Mouse (Mus musculus) kidney, adult 18-20 months (tissue): Measurements from ENCODE around the gene Dpysl4.

ENCODE experiments used
- DNase-seq: peaks from one replicate; pipeline ENCODE4 v3.0.0; 2021

The Dpysl4 gene

DNA sequence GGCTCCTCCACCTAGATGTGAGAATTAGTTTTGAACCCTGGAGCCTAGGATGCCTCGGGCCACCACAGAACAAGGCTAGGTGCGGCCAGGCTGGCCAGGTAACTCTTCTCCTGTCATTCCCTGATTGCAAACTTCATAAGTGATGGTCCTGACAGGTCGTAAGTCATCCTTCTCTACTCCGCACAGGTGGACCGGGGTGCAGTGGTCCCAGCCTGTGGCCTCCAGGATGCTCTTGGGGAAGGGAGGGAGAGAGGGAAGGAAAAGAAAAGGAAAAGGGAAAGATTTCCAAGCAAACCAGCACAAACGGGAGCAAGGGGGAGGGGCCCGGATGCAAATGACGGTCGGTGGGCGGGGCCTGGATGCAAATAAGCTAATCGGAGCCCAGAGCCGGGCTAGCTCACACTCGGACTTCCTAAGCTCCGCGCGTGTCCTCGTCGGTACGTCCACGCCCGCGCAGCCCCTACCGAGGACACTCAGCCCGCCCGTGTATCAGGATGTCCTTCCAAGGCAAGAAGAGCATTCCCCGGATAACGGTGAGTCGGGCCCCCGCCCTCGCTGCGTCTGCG lies at the start of gene Dpysl4:
Dpysl4 (plus strand) TSS at position 373 of the 566 bp plus-strand sequence.
- peak; percentile 17 for DNase-seq

DNA sequence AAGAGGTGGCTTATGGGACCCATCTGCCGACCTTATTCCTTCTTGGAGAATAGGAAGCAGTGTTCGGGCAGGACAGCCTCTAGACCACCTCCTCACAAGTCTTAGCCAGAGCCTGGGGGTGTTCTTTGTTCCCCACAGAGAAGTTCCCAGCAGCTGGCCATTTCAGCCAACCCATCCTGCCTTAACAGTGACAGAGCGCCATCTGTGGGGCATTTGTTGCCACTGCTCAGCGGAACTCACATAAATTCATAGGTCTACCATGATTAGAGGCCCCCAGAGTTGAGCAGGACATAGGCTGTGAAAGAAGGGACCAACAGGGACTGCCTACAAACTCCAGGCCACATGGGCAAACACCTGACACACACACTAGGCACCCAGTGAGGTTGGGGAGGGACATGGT lies 22.4 kb upstream of the Dpysl4 start:
- no peak for DNase-seq

DNA sequence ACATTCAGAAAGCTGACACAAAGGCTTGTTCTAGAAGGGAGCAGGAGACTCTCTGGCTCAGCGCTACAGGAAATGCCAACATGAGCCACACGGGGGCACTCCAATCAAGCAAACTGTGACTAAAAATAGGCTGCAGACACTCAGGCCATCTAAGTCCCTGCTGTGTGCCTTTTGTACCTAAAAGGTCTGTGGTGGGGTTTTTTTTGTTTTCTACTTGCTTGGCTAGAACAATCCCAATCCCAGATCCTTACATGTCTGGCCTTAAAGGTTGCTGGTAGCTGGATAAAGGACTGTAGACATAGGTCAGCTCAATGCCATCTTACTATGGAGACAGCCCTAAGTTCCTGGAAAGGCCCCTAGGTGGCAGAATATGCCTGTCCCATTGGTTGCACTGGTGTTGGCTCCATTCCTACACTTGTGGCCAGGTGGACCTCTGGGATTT lies 17.6 kb upstream of the Dpysl4 start:
- peak; percentile 70 for DNase-seq

DNA sequence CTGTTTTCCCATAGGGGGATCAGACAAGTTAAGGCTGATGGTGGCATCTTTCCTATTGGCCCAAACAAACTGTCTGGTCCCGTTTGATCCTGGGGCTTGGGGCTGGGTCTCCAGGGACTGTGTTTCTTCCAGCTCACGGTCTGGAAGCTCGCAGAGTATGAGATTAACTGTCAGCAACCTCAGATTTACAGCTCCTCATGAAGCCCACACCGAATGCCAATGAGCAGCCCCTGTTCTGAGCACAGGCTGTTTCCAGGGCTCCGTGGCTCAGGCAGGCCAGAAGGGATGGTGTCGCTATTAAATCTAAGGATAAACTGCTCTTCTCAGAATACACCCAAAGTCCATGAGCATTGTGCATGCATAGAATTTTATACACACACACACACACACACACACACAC lies 11.6 kb upstream of the Dpysl4 start:
- no peak for DNase-seq

DNA sequence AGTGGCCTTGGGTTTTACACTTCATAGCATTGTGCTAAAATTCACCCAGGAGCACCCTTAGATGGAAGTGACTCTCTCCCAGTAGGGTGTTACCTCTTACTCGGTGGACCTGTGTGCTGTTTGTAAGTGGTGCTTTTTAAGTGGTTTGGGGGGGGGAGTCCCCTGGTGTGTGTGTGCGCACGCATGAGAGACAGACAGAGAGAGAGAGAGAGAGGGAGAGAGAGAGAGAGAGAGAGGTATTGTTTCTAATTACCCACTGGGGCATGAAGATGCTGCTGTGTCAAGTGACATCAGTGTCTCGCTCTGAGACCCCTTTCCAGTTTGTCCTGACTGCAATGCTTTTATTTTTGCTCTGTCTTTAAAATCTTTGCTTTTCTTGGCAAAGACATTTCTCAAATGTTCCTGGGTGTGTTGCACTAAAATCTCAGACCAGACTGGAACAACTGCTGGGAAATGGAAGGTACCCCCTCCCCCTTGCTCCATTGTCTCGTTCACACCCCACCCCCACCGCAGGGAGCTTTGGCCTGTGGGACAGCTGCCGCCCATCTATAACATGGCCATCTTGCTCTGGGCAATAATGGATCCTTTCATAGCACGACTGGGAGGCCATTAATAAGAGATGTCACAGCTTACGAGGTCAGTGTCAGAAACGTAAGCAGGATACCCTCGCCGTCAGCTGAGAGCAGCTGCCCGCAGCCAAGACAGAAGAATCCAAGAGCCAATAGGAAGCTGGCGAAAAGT lies 10.6 kb upstream of the Dpysl4 start:
- no peak for DNase-seq

DNA sequence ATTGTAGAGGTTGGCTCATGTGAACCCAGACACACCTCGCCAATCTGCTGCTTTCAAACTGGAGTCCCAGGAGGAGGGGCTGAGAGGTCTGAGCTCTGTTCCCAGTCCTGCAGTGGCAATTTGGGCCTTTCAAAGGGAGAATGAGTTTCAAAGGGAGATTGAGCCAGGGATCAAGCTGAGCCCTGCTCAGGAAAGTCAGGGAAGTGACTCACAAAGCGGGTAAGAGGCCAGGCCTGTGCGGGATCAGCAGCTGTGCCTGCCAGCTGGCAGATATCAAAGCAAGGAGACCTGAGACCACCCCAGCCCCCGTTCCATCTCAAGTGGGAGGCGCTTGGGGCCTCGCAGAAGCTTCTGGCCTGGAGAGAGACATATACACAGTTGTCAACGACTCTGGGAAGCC lies 8.5 kb upstream of the Dpysl4 start:
- DNase-seq = no peak

DNA sequence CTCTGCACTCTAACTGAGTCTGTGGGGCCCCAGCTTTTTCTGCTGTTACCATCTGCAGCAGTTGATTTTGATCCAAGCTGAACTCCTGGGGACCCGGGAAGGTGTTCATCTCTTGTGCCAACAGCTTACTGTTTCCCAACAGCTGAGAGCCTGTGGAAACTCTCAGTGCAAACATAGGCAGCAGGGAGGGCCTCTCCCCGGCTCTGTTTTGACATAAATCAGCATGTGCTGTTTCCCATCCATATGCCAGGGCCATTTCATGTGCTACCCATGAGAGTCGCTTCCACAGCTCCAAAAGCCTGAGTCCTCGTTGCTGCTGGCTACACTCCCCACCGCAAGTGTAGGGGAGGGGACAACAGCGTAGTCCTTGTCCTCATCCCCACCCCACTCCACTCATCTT lies 7.6 kb upstream of the Dpysl4 start:
- DNase-seq = no peak

DNA sequence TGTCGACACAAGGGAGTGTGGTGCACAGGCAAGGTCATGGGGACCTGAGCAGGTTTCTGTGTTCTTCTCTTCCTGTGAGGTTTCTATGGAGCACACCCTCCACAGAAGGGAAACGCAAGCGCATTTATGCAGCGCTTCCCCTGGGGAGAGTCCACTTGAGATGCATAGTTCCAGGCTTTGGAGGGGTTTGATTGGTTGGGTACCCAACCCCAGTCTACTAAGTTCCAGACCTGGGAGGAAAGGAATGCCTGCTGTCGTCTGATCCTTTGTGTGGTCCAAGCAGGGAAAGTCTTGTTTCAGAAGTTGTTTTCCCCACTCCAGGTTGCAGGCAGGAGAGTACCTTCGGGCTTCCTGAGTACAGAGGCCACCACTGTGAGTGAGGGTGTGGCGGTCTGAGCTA lies 6.7 kb upstream of the Dpysl4 start:
- DNase-seq = no peak

DNA sequence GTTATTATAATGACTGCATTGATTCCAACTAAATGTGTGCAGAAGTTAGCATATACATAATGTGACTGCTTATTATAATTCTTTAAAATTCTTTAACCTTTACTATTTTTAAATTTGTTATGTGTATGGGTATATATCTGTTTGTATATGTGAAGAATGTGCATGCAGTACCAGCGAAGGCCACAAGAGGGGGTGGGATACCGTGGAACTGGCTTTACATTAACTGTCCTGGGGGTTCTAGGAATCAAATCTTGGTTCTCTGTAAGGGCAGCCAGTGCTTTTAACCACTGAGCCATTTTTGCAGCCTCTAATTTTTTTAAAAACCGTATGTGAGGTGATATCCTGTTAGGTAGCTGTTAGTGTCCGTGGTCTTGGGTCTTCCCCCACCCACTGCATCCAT lies 5.1 kb upstream of the Dpysl4 start:
- no peak for DNase-seq

DNA sequence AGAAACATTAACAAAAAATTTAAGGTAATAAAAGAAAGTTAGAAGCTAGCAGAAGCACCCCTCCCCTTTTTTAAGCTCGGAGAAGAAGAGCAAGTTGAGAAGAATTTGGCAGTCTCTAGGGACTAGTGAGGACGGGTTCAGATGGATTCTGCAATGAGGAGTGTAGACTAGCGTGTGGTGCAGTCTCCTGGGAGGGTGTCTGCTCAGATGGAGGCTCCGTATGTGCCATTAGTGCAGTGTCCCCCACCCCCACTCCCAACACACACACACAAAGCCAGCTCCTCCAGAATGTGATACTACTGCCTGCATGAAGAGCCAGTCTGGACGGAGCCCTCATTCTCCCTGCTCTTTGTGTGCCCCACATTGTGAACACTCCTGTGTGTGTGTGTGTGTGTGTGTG lies 4.6 kb upstream of the Dpysl4 start:
- no peak for DNase-seq

DNA sequence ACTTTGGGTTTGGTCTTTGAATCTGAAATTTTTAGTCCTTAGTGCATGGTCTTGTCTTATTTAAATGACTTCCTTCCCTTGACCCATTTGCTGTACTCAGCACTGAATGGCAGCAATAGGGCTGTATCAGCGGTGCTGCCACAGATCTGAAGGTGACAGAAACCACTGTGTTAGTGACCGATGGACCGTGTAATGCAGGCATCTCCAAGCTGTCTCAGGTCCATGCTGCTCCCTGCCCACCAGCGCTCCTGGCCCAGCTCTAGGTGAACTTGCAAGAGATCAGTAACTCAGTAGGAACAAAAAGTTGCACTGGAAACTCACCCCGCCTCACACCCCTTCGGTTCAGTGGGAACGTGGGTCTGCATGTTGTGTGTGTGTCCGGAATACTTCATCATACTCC lies 3.5 kb upstream of the Dpysl4 start:
- DNase-seq = no peak

DNA sequence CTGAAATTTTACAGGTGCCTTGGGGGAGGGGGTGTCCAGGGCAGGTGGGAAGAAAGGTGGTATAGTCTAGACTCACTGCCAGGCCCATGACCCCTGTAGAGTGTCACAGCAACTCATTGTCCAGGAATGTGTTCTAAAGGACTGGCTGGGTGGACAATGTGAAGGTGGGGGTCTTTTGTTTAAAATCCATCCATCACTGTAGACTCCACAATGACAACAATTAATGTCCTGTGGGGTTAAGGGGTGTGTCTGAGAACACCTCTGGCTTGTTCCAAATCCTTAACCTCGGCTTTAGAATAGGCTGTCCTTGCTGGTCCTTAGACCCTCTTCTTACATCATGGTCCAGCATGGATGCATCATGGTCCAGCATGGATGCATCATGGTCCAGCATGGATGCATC lies 1.5 kb upstream of the Dpysl4 start:
- DNase-seq = no peak

DNA sequence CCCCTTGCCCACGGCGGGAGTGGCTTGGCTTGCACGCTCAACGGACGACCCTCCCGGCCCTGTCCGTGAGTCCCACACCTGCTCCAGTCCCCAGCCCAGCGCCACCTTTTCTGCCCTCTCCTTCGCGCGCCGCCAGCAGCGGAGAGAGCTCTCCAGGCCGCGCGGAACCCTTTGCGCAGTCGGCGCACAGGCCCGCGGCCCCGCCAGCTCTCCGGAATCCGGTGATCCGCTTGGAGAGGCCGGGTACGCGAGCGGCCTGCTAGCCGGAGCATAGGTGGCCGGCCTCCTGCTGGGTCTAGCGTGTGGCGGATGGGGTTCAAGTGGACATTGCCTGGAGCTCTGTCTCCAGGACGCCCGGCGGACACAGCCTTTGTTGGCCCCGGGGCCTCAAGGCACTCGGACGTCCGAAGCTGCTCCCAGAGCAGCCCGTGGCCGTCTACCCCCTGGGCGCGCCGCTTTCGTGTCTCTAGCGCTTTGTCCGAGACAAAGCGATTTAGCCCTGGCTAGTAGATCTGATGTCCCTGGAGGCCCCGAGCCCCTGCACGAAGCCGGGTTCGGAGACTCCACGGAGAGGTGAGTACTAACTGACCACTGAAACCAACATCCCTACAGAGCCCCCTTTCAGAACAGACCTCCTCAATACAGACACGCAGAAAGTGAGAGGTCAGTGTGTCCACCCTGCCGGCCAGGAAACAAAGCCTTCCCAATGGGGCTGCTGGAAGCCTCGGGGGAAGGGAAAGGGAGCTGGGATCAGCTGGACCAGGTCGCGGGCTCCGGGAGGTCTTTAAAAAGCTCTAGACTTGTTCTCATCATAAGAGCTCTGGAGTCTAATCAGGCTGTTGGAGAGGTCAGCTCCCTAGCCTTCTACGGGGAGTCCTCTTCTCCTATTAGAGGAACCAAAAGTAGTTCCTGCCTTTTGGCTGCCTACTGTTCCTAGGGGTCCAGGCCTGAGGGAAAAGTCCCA lies 676 bp downstream of the Dpysl4 start:
- no peak for DNase-seq

DNA sequence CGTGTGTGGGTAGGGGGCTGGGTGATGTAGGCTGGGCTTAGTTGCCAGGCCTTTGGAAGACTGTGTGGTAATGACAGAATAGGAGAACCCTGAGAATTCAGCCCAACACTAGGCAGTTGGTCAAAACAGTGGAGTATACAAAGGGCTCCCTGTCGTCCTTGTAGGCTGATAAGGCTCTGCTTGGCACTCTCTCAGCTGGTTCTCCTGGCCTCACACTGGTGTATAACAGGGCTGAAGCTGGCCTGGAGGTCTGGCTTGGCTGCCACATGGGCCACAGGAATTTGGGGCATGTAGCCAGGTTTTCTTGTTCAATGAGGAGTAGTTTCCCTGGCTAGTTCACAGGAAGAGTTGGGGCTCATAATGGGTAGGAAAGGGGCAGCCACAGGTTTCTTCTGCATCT lies 2.0 kb downstream of the Dpysl4 start:
- DNase-seq = no peak

DNA sequence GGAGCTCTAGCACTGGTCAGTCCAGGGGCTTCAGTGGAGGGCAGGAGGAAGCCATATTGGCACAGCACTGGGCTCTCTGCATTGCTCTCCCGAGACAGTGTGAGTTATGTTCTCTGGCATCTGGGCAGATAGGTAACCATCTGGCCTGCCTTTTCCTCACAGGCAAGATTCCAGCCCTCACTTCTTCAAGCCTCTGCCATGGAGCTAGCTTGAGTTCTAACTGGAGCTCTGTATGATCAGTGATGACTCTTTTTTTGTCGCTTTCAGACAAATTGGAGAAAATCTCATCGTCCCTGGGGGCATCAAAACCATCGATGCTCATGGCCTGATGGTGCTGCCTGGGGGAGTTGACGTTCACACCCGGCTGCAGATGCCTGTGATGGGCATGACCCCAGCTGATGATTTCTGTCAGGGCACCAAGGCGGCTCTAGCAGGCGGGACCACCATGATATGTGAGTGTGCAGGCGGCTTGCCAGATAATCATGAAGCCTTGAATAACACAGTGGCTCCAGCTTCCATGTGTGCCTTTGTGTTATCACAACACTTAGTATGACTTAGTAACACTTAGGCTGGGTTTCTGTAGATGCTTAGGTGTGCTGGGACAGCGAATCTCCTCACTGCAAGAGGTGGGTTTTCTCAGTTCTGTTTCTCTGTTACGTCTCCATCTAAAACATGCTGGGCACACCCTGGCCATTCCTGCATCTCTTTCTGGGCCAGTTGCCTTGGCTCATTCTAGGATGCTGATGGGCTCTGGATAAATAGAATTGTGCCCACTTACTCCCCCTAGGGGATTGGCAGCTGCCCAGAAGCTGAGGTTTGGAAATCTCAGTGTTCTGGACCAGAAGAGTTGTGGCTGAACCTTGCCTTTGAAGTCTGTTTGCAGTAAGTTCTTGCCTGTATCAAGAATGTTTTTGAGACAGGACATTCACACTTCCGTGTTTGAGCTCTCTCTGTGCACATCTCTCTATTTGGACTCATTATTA lies 4.4 kb downstream of the Dpysl4 start:
- DNase-seq = no peak

DNA sequence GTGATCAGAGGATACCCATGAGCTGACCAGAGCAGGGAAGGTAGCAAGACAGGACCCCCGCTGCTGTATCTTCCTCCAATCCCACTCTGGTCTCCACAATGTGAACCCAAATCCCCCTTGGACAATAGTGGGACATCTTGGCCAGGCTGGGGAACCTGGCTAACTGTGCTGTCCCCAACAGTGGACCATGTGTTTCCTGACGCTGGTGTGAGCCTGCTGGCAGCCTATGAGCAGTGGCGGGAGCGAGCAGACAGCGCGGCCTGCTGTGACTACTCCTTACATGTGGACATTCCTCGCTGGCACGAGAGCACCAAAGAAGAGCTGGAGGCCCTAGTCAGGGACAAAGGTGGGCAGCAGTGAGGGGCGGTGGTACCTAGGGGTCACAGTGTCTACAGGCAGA lies 5.9 kb downstream of the Dpysl4 start:
- DNase-seq = no peak

DNA sequence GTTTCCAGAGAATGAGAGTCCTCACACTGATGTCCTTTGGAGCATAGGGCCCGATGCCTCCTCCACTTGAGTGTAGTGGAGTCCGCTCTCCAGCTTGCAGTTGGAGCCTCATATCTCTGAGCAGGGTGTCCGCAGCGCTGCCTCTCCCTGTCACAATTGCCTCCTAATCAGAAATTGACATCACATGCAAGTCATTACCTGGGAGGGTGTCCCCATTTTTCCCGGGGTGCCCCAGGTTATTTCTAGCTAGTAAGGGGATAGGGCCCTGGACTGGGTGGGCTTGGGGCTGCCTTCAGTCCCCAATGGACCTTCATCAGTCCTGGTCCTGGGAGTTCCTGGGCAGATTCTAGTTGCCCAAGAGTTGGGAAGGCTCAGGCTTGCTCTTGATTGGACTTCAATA lies 6.9 kb downstream of the Dpysl4 start:
- DNase-seq = no peak

DNA sequence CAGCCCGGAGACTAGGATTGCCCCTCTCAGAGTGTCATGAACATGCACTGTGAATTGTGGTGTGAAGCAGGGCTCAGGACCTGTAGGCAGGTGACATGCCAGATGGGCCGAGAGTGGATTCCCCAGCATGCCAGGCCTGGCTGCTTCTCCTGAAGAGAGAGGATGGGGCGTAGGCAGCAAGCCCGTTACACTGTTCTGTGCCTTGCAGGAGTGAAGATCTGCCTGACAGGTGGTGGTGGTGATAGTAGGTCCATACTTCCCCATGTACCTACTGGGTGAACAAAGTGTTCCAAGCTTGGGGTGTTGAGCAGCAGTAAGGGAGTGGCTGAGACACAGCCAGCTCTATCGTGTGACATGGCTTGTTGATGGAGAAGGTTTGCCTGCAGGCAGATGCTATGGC lies 7.3 kb downstream of the Dpysl4 start:
- no peak for DNase-seq

DNA sequence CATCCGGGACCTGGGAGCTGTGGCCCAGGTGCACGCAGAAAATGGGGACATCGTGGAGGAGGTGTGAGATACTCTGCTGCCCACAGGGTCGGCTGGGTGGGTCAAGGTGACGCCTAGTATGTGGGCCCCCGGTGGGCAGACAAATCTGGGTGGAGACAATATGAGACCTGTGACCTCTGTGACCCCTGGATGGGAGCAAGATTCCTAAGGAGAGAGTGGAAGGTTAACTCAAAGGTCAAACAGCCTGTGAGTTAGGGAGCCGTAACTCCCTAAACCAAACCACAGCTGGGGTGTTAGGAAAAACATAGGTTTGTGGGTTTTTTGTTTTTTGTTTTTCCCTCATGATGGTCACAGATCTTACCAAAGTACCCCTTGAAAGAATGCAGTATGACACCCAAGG lies 8.0 kb downstream of the Dpysl4 start:
- DNase-seq = no peak

DNA sequence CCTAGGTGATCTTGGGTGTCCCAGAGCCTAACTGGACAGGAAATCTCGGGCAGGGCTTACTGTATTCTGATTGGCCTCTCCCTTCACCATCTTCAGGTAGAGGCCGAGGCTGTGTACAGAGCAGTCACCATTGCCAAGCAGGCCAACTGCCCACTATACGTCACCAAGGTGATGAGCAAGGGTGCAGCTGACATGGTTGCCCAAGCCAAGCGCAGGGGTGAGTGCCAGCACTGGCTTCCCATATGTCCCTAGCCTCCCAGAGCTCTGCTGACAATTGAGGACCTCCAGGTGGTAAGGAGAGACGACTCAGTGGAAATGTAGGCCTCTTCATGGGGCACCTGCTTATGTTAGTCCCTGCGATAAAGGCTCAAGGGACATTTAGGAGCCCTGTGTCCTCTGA lies 9.0 kb downstream of the Dpysl4 start:
- no peak for DNase-seq

DNA sequence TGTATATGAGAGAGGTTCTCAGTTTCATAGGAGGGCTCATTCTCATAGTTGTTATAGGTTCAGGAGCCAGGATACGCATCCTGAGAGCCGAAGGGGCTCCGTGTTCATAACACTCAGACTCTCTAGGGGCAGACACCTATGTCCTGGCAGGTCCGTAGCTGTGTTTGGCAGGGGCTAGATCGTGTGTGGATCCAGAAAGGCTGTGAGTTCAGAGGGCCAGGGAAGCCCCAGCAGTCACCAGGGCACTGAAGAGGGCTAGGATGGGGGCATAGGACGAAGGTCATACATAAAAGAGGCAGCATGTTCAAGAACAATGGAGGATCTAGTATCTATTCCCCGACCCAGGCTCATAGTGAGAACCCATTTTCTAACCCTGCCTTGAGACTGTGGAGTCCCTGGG lies 9.5 kb downstream of the Dpysl4 start:
- DNase-seq = no peak

DNA sequence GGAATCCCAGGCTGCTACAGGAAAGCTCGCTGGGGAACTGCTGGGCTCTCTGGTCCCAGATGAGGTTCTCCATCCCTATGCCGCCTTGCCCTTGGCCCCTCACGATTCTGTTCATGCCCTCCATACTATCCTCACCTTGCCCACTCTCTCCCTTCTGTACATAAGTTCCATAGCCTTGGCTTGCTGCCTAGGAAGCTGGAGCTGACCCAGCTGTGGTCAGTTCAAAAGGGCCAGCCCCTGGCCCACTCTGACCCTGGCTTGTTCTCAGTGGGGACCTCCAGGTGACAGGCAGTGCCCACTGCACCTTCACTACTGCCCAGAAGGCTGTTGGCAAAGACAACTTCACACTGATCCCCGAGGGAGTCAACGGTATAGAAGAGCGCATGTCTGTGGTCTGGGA lies 10.6 kb downstream of the Dpysl4 start:
- DNase-seq = no peak
